Mouse (Mus musculus) thymus, adult 2 months (tissue): Measurements from ENCODE around the gene Rreb1. TPM values are rescaled to one million over a fixed set of nuclear protein-coding genes. Genes with fewer than 3 reads are reported as not detected.

ENCODE experiments used
- DNase-seq: peaks from one replicate; pipeline ENCODE4 v3.0.0; 2021
- H3K27ac ChIP-seq: fragments of 200-500 bp; 2 replicates; pipeline ENCODE4 v1.5.1; 2012; ENCODE audit warnings: low read length, control low read depth; ENCODE audit not compliant: control insufficient read depth, insufficient read depth
- H3K27me3 ChIP-seq: fragments of 200-500 bp; 2 replicates; pipeline ENCODE4 v1.6.1; 2012; ENCODE audit warnings: mild to moderate bottlenecking, low read length, moderate library complexity, mixed read lengths; ENCODE audit not compliant: control insufficient read depth, insufficient read depth
- H3K36me3 ChIP-seq: fragments of 200-500 bp; 2 replicates; pipeline ENCODE4 v1.6.1; 2012; ENCODE audit warnings: mild to moderate bottlenecking, low read length, moderate library complexity; ENCODE audit not compliant: control insufficient read depth, insufficient read depth
- H3K4me1 ChIP-seq: fragments of 200-500 bp; replicated peaks from 2 replicates; pipeline ENCODE4 v1.6.1; 2012; ENCODE audit warnings: low read length; ENCODE audit not compliant: control insufficient read depth, insufficient read depth
- H3K4me3 ChIP-seq: fragments of 200-500 bp; 2 replicates; pipeline ENCODE4 v1.5.1; 2012; ENCODE audit warnings: mild to moderate bottlenecking, low read length, control low read depth, moderate library complexity; ENCODE audit not compliant: control insufficient read depth, insufficient read depth
- CTCF ChIP-seq: fragments of 200-500 bp; IDR thresholded peaks from 2 replicates; pipeline ENCODE4 v1.5.1; 2012; ENCODE audit warnings: mild to moderate bottlenecking, control low read depth, low read length, moderate library complexity, borderline replicate concordance; ENCODE audit not compliant: control insufficient read depth, poor library complexity, insufficient read depth; ENCODE audit errors: extremely low read depth
- POLR2A ChIP-seq: fragments of 200-500 bp; IDR thresholded peaks from 2 replicates; pipeline ENCODE4 v1.6.1; 2012; ENCODE audit warnings: mild to moderate bottlenecking, low read length, control low read depth, moderate library complexity; ENCODE audit not compliant: control insufficient read depth, poor library complexity, insufficient read depth; ENCODE audit errors: extremely low read depth
- WGBS: fragments of 180-500 bp; shearing (Covaris S2); methylation state at CpG from one replicate; pipeline ENCODE4 v1.1.7; 2018; 5-methylcytosine and 5-hydroxymethylcytosine counted together
- polyA plus RNA-seq: library from polyadenylated mRNA; depleted of rRNA; stranded (reverse); fragments of >200 nt; gene quantifications from 2 replicates; pipeline ENCODE4 v1.2.3, GENCODE M21; 2012

Rreb1 gene
- polyA plus RNA-seq, 1 experiment, result 37.5 TPM

DNA sequence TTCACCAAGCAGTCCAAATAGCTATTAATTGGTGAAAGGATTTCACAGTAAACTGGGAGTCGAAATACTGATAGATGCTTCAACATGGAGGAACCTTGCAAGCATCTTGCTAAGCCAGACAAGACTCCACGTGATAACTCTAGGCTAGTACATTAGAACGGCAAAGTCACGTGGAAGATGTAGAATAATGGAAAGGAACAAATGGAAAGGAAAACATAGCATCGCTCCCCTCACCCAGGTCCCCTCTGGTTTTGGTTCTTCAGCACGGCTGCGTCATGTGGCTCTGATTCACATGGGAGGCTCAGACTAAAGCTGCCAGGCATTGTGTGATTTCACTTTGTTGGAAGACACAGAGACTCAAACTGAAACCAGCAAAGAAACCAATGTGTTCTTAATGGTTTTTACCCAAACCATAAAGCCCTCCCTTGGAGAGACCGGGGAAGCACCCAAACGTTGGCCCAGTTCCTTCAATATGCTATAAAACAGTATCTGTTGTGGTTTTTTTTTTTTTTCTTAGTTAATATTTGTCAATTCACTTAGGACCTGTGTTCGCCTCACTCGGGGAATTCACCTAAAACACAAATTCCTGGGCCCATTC lies 14.6 kb downstream of the Rreb1 start:
- H3K27me3 ChIP-seq, result no peaks in the 10 kb centered on the region
- no peak overlapping the region for H3K27ac ChIP-seq
- H3K36me3 ChIP-seq, result no peaks in the 10 kb centered on the region
- H3K4me3 ChIP-seq, result no peak overlapping the region
- DNase-seq, result no peak
- TF ChIP-seq POLR2A (no peak), CTCF (no peak)
- H3K4me1 ChIP-seq, result peaks cover 5% of the 10 kb centered on the region
- WGBS, result 56% methylated on average over 11 of the region's 11 CpGs

DNA sequence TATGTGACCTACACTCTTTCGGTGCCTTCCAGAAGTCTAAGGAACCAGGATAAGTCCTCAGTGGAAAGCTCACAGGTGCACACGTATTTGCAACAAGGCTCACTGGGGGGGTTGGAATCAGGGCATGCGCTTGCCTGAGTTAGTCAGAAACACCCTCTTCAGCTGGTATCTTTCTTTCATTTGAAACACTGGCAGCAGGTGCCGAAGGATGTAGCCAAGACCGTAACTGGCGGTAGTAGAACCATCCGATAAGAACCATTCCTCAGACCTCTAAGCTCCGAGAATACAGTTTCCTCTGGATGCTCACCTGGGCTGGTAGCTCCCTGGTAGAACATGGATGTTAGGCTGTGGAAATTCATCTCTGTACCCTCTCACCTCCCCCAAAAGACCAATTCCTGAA lies 20.6 kb downstream of the Rreb1 start:
- Histone ChIP-seq H3K4me3 (no peak overlapping the region), H3K36me3 (no peaks in the 10 kb centered on the region), H3K27me3 (no peaks in the 10 kb centered on the region), H3K4me1 (peaks cover 36% of the 10 kb centered on the region), H3K27ac (no peak overlapping the region)
- no peak for DNase-seq
- 98% methylated on average over 8 of the region's 8 CpGs for WGBS
- no peak for TF ChIP-seq POLR2A
- TF ChIP-seq CTCF, result no peak

DNA sequence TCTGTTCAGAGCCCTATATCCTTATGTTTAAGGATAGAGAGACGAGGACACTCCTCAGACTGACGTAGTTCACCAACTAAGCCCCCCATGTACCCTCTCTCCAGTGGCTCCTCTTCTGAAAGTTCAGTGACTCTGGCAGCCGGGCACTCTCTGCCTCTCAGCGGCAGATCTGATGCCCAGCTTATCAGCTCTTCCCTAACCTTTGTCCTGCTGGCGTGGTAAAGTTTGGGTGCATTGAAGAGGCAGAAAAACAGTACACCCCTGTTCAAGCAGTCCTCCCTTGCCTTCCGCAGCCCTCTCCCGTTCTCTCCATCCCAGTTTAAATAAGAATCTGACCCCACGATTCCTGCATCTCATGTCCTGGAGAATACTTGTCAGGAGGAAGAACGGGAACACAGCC lies 21.2 kb downstream of the Rreb1 start:
- no peak overlapping the region for H3K27ac ChIP-seq
- WGBS, result 96% methylated on average over 9 of the region's 9 CpGs

GRCm38 (mm10) chr13:37801101-37802075 lies 23.2 kb downstream of the Rreb1 start:
- H3K4me1 ChIP-seq, result peaks cover 32% of the 10 kb centered on the region
- H3K27ac ChIP-seq, result peak overlapping the region; percentile 87
- H3K27me3 ChIP-seq, result no peaks in the 10 kb centered on the region
- no peak overlapping the region for H3K4me3 ChIP-seq
- TF ChIP-seq CTCF (0 out of 2 replicates have a peak, but pooled peaks have one; percentile 32), POLR2A (no peak)
- 14% methylated on average over 11 of the region's 11 CpGs for WGBS
- H3K36me3 ChIP-seq, result no peaks in the 10 kb centered on the region
- peak; percentile 76 for DNase-seq

More for the DNA sequence above, 21.2 kb downstream of the Rreb1 start:
- Histone ChIP-seq H3K4me3 (no peak overlapping the region), H3K27me3 (no peaks in the 10 kb centered on the region), H3K4me1 (peaks cover 33% of the 10 kb centered on the region), H3K36me3 (no peaks in the 10 kb centered on the region)
- TF ChIP-seq POLR2A, result no peak
- TF ChIP-seq CTCF, result no peak
- no peak for DNase-seq

DNA sequence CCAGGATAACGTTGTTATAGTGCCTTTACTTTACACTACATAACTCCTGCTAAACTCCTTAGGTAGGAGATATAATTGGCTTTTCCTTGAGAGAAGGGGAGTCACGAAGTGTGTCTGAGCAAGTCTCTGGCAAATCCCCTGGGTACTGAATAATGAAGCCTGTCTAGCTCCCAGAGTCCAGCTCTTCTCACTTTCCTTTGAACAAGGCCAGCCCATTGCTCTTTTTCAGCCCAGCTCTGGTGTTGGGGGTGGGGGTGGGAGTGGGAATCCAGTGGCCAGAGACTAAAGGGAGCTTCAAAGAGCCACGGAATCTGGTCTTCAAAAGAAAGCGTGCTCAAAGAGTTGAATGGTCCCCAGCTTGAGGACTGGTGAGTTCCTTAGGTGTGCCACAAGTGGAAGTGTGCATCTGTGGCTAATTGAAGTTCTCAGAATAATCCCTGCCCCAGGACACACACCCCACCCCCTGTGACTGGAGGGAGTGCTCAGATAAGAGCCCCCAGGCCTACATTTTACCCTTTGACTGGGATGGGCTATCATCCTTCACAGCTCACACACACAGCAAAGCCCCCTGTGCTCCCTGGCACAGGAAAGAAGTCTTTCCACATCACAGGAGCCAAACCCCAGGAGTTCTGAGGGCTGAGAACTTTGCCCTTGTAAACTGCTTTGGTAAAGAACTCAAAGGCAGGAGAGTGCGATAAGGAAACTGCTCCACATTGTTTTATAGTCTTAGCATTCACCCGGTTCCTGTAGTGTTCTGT lies 24.2 kb downstream of the Rreb1 start:
- no peak for TF ChIP-seq CTCF
- TF ChIP-seq POLR2A, result no peak
- Histone ChIP-seq H3K27ac (peak overlapping the region; percentile 80), H3K36me3 (no peaks in the 10 kb centered on the region), H3K27me3 (no peaks in the 10 kb centered on the region), H3K4me3 (no peak overlapping the region), H3K4me1 (peaks cover 32% of the 10 kb centered on the region)
- DNase-seq, result no peak
- 12% methylated on average over 6 of the region's 6 CpGs for WGBS

DNA sequence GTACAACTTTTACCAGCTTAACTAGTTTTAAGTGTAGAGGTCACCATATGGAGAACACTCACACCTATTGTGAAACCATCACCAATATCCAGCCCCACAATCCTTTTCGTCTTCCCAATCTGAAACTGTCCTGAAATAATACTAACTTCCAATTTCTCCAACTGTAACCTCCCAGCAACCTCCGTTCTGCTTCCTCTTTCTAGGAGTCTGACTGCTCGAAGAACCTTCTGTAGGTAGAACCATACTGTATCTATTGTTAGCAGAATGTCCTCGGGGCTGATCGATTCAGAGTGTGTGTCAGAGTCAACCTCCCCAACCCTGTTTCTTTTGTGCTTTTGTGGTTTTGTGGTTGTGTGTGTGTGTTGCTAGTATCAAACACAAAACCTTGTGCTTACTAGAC lies 25.0 kb downstream of the Rreb1 start:
- Histone ChIP-seq H3K36me3 (no peaks in the 10 kb centered on the region), H3K27ac (no peak overlapping the region), H3K4me1 (peaks cover 29% of the 10 kb centered on the region), H3K4me3 (no peak overlapping the region), H3K27me3 (no peaks in the 10 kb centered on the region)
- WGBS, result 24% methylated on average over 5 of the region's 5 CpGs
- no peak for TF ChIP-seq CTCF
- no peak for TF ChIP-seq POLR2A
- DNase-seq, result no peak
